Mouse (Mus musculus): ENCODE data around the gene Ahsa1.

The Ahsa1 gene

DNA sequence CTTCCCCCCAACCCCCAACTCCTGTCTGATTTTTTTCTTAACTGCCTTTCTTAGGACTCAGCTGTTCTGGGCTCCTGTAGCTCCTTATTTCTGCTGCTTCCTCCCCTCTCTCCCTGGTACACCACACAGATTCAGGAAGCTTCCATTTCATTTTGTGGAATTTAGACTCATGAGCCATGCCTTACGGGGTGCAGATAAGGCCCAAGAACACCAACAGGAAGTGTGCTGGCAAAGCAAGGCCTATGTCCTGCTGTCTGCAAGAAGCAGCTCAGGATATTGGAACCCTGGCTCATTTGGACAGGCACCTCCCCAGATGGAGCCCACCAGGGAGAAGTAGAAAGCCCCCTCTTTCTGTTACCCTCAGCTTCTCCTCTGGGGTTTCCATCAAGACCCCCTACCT lies 15.5 kb downstream of the Ahsa1 start:
- in situ Hi-C loops (cut with MboI, MseI), result no loop called here

DNA sequence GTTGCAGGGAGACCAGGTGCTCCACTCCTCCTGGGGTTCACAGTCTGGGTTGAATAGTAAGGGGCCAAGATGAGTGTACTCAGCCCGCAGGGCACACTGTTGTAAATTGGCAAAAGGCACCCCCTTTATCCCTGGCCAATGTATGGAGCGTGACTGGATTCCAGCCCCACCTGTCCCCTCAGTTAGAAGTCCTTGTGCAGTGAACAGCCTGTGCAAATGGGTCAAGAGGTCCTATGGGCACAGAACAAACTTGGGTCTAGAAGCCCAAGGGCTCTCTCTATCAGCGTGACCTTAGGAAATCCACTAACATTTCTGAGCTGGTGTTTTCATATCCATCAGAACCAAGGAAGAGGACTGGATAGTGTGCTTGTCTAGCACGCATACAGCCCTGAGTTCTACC lies 16.5 kb downstream of the Ahsa1 start:
- in situ Hi-C loops (cut with MboI, MseI), result no loop called here

DNA sequence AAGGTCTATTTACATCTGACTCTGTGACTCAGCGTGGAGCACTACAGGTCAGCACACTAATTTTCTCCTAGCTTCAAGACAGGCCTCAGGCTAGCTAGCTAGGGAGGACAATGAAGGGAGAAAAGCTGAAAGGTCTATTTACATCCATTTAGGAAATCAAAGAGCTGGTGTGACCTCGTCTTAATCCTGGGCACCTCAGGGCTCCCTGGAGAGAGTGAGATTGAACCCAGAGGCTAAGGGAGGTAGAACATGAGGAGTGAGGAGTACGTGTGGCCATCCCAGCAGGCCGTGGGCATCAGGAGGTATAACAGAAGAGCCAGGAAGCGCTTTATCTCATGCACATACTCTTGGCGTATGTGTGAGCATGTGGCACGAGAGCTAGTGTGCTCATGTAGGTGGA lies 17.4 kb downstream of the Ahsa1 start:
- in situ Hi-C loops (cut with MboI, MseI), result no loop called here

DNA sequence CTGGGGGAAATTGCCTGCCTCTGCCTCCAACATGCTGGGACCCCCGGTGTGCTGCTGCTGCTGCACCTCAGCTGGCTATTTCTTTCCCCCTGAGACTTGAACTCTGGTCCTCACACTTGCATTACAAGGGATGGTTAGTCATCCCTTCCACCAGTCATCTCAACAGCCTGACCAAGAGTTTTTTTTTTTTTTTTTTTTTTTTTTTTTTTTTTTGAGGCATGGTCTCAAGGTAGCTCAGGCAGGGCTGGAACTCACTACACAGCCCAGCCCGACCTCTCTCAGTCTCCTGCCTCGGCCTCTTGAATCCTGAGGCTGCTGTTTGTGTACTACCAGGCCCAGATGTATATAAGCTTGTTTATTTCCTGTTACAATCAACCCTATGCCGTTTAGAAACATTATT lies 18.0 kb downstream of the Ahsa1 start:
- in situ Hi-C loops (cut with MboI, MseI), result no loop called here

DNA sequence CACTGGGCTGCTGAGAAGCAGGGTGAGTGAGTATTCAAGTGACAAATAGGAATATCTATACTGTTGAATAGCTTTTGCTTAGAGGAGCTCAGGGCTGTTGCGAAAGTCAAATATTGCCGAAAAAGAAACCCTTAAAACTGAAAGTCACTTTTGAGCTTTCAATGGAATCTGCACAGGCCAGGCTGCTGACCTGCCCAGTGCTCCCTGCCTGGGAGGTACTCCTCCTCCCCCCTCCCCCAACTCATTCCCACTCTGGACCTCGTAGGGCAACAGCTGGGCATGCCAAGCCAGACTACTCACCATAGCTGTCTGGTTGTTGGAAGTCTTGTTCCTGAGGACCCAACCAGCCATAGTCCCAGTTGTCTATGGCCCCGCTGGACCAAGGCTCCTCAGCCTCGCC lies 18.4 kb downstream of the Ahsa1 start:
- in situ Hi-C loops (cut with MboI, MseI), result no loop called here

DNA sequence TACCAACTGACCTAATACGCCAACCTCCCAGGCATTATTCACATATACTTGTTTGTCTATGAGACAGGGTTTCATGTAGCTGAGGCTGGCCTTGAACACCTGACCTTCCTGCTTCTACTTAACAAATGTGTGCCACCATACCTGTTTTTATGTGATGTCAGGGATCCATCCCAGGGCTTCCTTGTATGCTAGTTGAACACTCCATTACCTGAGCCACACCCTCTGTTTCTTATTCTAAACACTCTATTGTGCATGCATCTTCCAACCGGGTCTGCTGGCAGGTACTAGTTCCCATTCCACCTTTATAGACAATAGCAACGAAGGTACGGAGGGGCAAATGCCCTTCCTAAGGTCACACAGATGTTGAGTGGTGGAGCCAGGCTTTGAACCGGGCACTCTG lies 22.8 kb downstream of the Ahsa1 start:
- in situ Hi-C loops (cut with MboI, MseI), result no loop called here

DNA sequence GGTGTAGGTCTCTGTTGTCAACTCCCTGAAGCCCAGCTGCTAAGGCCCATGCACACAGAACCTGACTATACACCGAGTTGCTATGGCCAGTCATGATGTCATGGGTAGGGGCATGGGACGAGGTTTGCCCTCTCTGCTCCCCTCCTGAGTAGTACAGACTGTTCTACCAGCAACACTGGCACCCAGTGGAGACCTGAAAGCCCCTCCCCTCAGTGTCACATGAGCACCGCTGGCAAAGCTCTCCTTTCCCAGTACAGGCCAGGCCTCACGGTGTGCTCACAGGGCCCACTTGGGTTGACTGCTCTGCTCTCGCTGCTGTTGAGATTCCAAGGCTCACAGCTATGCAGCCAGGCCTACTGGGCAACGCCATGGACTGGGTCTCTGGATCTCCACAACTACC lies 27.7 kb downstream of the Ahsa1 start:
- in situ Hi-C loops (cut with MboI, MseI), result no loop called here

DNA sequence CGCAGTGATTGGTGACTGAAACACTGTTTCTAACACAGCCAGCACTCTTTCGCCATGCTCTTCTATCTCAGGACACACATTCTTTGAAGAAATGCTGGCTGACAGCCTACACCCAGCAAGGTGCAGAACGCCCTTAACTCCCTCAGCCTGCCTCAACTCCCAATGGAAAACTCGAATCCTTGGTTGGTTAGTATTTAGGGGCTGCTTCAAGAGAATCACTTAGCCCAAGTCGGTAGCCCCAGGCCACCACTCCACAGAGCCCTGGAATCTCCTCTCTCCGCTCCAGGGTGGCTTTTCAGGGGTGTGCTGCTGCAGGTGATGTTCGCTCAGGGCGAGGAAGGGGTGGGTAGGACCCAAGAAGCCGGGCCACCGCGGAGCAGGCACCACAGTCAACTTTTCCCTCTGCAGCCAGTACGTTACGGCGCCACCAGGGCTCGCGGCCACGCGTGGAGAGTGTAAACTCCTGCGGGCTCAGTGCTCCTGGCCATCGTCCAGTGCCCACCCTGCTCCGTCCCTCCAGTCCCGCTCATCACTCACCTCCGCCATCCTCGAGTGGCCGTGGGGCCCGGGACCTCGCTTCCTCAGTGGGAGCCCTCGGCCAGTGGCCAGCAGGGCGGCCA lies 32.9 kb downstream of the Ahsa1 start:
- in situ Hi-C loops (cut with MboI, MseI), result no loop called here

DNA sequence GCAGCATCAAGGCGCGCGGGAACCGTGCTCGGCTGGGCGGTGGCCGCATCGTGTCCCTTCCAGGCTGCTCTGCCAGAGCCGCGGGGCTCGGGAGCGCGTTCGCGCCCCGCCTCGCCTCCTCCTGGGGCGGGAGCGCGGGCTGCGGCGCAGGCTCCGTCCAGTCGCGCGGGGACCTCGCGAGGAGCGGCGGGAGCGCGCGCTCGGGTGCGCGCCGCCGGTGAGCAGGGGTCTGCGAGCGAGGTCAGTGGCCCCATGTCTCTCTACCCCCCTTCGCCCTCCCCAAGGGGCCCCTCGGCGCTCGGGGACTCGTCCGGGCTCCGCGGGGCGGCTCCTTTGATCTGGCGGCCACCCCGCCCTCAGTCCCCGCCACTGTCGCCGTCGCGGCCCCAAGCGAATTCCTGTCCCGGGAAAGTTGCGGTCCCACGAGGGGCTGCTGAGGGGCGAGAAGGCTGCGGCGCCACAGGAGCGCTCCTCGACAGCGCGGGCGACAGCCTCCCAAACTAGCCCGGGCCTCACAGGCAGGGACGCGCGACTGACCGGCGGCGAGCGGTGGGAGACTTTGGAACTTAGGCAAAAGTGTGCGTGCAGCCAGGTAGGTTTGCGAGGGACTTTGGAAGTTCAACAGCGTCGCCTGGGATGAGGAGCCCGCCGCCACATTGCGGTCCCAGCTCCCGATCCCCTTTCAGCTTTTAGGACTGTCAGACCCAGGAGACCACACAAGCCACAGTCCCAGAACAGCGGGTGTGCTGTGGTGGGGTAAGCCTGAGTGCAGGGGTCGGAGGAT lies 33.6 kb downstream of the Ahsa1 start, which contains the start of gene Ism2:
Gene Ism2 (minus strand): TSS at position 49 of the 784 bp plus-strand sequence.
- in situ Hi-C loops (cut with MboI, MseI), result no loop called here

DNA sequence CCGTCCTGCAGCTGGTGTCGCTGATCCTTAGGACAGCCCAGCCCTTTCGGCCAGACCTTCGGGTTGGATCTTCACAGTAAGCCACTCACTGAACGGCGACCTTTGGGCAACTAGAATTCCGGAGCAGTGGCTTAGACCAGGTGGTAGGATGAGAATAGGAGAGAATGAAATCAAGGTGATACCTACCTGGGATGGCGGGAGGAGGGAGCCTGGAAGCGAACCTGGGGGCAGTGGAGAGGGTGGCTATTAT lies 34.1 kb downstream of the Ahsa1 start:
- in situ Hi-C loops (cut with MboI, MseI), result no loop called here

DNA sequence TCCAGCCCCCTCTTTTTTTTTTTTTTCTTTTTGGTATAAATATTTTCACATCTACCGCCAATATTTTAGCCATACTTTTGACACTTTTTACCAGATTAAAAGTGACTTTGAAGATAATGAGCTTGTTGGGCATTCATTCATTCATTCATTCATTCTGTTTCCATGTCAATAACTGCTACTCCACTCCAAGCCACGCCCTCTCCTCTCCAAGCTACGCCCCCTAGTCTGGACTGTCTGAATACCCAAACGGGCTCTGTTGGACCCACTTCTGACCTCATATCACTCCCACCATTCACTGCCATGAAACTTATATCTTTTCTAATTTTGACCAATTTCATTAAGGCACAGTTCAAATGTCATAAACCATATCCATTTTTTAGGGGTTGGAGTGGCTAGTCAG lies 34.9 kb downstream of the Ahsa1 start:
- in situ Hi-C loops (cut with MboI, MseI), result no loop called here

DNA sequence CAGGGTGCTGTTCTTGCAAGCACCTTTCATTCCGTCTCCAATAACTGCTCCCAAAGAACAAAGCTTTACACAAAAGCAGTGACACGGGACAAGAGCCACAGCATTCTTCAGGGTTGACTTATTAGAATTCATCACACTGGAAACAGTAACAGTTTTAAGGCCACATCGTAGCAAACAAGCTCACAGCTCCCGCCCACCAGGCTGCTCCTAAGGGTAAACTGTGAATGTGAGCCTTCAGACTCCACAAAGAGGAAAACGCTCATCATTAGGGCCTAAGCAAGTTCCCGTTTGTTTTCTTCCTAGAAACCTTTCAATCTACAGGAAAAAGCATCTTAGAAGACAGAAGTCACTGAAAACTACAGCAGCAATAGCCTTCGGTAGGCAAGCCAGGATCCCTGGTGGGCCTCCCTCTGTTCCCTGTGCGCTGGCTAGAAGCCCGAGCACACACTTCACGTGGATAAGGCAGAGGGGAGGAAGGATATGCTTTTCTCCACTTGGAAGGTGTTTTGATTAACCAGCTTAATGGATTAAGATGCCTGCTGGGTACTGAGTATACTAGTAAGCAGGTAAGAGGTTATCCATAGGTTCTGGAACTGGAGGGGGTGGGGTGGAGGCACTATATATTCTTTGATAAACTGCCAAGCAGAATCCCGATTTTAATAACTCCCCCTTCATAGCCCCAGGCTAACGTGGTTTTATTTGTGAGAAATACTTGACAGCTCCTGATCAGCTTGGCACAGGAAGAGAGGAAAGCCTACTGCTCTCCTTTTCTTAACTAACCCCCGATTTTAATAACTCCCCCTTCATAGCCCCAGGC lies 39.7 kb downstream of the Ahsa1 start:
- in situ Hi-C loops (cut with MboI, MseI), result loop anchor here (5.0 kb wide), 1 partner anchor 106 kb away; no protein-coding TSS in a partner anchor

DNA sequence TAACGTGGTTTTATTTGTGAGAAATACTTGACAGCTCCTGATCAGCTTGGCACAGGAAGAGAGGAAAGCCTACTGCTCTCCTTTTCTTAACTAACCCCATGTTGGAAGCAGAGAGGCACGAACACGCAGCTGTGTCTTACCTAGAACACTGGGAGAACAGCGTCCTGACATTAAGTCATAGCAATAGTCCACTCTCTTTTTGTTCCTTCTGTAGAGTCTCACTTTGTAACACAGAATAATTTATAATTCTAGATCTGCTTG lies 40.2 kb downstream of the Ahsa1 start:
- in situ Hi-C loops (cut with MboI, MseI), result loop anchor here (5.0 kb wide), 1 partner anchor 106 kb away; no protein-coding TSS in a partner anchor

DNA sequence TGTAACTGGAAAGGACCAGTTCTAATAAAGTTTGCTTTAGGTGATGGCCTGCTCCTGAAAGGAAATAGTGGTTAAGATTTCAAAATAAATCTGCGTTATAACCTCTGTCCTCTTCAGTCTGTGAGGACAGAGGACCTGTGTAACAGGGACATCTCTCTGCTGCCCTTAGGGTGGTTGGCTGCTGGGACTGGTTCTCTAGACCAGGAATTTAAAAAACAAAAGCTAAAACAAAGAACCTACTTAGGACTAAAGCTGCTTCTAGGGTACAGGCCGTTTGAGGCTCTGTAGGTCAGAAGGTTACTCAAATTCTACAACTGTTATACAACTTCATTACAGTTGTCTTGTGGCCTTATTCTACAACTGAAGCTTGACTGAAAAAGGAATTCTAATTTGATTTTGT lies 46.8 kb downstream of the Ahsa1 start:
- in situ Hi-C loops (cut with MboI, MseI), result no loop called here

DNA sequence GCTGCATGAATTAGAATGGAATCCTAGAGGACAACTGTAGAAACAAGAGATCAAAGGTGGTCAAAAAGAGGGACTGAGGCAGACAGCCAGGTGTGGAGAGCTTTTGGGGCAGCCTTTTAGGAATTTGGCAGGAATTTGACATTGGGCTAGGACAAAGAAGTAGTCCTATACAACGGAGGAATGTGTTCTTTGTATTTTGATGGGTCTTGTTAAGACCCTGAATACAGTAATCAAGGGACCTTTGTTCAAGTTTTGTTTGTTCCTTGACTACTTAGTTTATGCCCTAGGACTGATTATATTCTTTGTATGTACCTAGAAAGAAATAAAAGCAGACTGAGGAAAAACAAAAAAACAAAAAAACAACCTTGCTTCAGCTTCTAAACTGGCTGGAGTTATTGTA lies 51.7 kb downstream of the Ahsa1 start:
- in situ Hi-C loops (cut with MboI, MseI), result no loop called here

DNA sequence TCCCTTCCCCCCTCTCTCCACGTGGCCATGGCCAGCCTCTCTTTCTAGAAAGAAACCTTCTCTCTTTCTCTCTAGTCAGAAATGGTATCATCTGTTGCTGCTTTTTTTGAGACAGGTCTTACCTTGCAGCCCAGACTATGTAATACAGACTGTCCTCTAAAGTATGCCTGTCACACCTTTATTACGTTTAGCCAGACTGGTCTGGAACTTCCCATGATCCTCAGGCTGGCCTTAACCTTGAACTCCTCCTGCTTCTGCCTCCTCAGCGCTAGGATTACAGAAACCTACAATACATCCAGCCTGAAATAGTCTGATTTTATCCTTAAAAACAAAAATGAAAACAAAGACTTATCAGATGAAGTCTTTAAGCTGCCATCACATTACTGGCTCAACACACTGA lies 53.0 kb downstream of the Ahsa1 start:
- in situ Hi-C loops (cut with MboI, MseI), result no loop called here
